Mouse (Mus musculus): ENCODE measurements around the gene Esx1. TPM values are rescaled to one million over a fixed set of nuclear protein-coding genes. Genes with fewer than 3 reads are reported as not detected.

The Esx1 gene
- polyA plus RNA-seq (2015; fragmentation: Nextera tagmentation; extraction: Ambion mirVana) = not detected in 2 replicates

GRCm38 (mm10) chrX:137121718-137122117 lies at the start of gene Esx1:
Esx1 (minus strand) TSS chrX:137122083.

Other genes with a start within 250 kb of the Esx1 start
- not detected in 2 replicates for gene H2bfm, start 194.8 kb downstream of the Esx1 start, polyA plus RNA-seq (2015; fragmentation: Nextera tagmentation; extraction: Ambion mirVana)
- 73.8 and 75.2 TPM in 2 replicates for gene Tmsb15b2, start 146.6 kb downstream of the Esx1 start, polyA plus RNA-seq (2015; fragmentation: Nextera tagmentation; extraction: Ambion mirVana)
- gene Tmsb15l, start 145.2 kb downstream of the Esx1 start, polyA plus RNA-seq (2015; fragmentation: Nextera tagmentation; extraction: Ambion mirVana) = 6.3 and 6.4 TPM in 2 replicates
- 32.9 and 39.1 TPM in 2 replicates for gene Tmsb15b1, start 145.2 kb downstream of the Esx1 start, polyA plus RNA-seq (2015; fragmentation: Nextera tagmentation; extraction: Ambion mirVana)
- gene Zcchc18, start 128.9 kb downstream of the Esx1 start, polyA plus RNA-seq (2015; fragmentation: Nextera tagmentation; extraction: Ambion mirVana) = 535 and 581 TPM in 2 replicates
- 7.9 and 9.9 TPM in 2 replicates for gene Slc25a53, start 83.8 kb downstream of the Esx1 start, polyA plus RNA-seq (2015; fragmentation: Nextera tagmentation; extraction: Ambion mirVana)
- gene Fam199x, start 72.5 kb downstream of the Esx1 start, polyA plus RNA-seq (2015; fragmentation: Nextera tagmentation; extraction: Ambion mirVana) = 5.9 and 6.1 TPM in 2 replicates